ENCODE assay signal across 8 mouse cellular contexts in the genomic region with DNA sequence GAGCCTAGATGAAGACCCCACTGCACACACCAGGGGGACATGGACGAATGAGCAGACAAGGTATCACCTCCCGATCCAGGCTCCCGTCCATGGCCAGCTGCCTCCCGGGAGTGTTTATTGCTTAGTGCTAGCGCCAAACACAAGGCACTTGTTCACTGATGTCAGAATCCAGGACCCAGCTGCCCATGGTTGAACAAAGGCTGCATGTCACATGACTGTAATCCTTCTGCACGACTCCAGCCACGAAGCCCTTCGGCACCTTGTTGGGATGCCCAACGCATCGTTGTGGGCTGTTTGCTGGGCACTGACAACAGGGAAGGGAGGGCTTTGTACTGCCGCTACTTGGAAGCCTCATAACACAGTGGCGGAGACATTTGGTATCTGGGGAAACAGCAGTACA. TPM values are rescaled to one million over a fixed set of nuclear protein-coding genes. Genes with fewer than 3 reads are reported as not detected.
DNase-seq lines count a peak whose midpoint lies in the region; ATAC-seq and TF ChIP-seq lines count a peak whose summit lies in the region.

A gene (plus strand): TSS at position 367 of the 400 bp plus-strand sequence.

- no peaks in the 10 kb centered on the region for H3K4me1 ChIP-seq in liver, adult 2 months (ENCODE audit: control insufficient read depth, insufficient read depth, low read length)
- H3K4me1 ChIP-seq in forebrain, embryonic 13.5 days: peaks cover 31% of the 10 kb centered on the region
- H3K4me1 ChIP-seq in midbrain, embryonic 11.5 days (ENCODE audit: control insufficient read depth, insufficient read depth, low read length): peaks cover 17% of the 10 kb centered on the region

- no peaks in the 10 kb centered on the region for H3K27me3 ChIP-seq in liver, adult 2 months (ENCODE audit: control insufficient read depth, insufficient read depth, low read length)
- no peaks in the 10 kb centered on the region for H3K27me3 ChIP-seq in forebrain, embryonic 13.5 days
- H3K27me3 ChIP-seq in midbrain, embryonic 11.5 days (ENCODE audit: control insufficient read depth, insufficient read depth, low read length): 0 out of 2 replicates have a peak, but pooled peaks cover 2% of the 10 kb centered on the region

- H3K79me2 ChIP-seq in liver, adult 2 months (ENCODE audit: control insufficient read depth, insufficient read depth, low read length): no peaks in the 10 kb centered on the region

- peak; percentile 75 for ATAC-seq in forebrain, embryonic 13.5 days
- peak; percentile 56 for ATAC-seq in midbrain, embryonic 11.5 days (ENCODE audit: low FRiP score)

- DNase-seq in liver, adult 2 months (ENCODE audit: extremely low read depth, low read depth, low spot score): no peak
- DNase-seq in liver (no peak), adipocyte (ENCODE audit: low spot score) (no peak)
- DNase-seq in layer of hippocampus, adult 9-10 months (ENCODE audit: low spot score): peak; percentile 11
- peak; percentile 89 for DNase-seq in midbrain, embryonic 11.5 days (ENCODE audit: low spot score, missing footprints)
- no peak for DNase-seq in urinary bladder, postnatal 36 days (ENCODE audit: low spot score in 2 of 2)
- DNase-seq in lung, postnatal 10 days: no peak

- peak within 1 kb of the TSS; percentile 46 for H3K4me3 ChIP-seq in liver, adult 2 months (ENCODE audit: insufficient read depth, low read depth, low read length)
- no peak within 1 kb of the TSS for H3K4me3 ChIP-seq in forebrain, embryonic 13.5 days
- H3K4me3 ChIP-seq in midbrain, embryonic 11.5 days (ENCODE audit: low read depth, low read length): no peak within 1 kb of the TSS; the same call in 1 of the 2 replicates

- H3K9ac ChIP-seq in liver, adult 2 months (ENCODE audit: low read depth, low read length): peak within 1 kb of the TSS; percentile 23
- H3K9ac ChIP-seq in forebrain, embryonic 13.5 days: 0 out of 2 replicates have a peak within 1 kb of the TSS, but pooled peaks have one; percentile 12
- 0 out of 2 replicates have a peak within 1 kb of the TSS, but pooled peaks have one; percentile 17 for H3K9ac ChIP-seq in midbrain, embryonic 11.5 days (ENCODE audit: low read length)

- peak within 1 kb of the TSS; percentile 19; the same call in 1 of the 2 replicates for H3K4me2 ChIP-seq in forebrain, embryonic 13.5 days
- peak within 1 kb of the TSS; percentile 31 for H3K4me2 ChIP-seq in midbrain, embryonic 11.5 days

- H3K36me3 ChIP-seq in liver, adult 2 months (ENCODE audit: control insufficient read depth, insufficient read depth, low read length): no peaks in the 10 kb centered on the region
- peaks cover 35% of the 10 kb centered on the region for H3K36me3 ChIP-seq in forebrain, embryonic 13.5 days (ENCODE audit: poor library complexity, severe bottlenecking)
- no peaks in the 10 kb centered on the region for H3K36me3 ChIP-seq in midbrain, embryonic 11.5 days (ENCODE audit: control insufficient read depth, insufficient read depth, low read length)

- TF ChIP-seq CTCF in liver, adult 2 months (IDR thresholded peaks at IDR 0.05; ENCODE audit: low read depth, low read length): no peak

- H3K9me3 ChIP-seq in forebrain, embryonic 13.5 days (replicated peaks): no peaks in the 10 kb centered on the region
- no peaks in the 10 kb centered on the region for H3K9me3 ChIP-seq in midbrain, embryonic 11.5 days (ENCODE audit: control insufficient read depth, low read length)

- no peak within 1 kb of the TSS for H3K27ac ChIP-seq in liver, adult 2 months (replicated peaks; ENCODE audit: insufficient read depth, low read depth, low read length)
- peak within 1 kb of the TSS; percentile 63 for H3K27ac ChIP-seq in forebrain, embryonic 13.5 days
- H3K27ac ChIP-seq in midbrain, embryonic 11.5 days (ENCODE audit: low read depth, low read length): no peak within 1 kb of the TSS; the same call in 1 of the 2 replicates

- WGBS in liver, adult 2 months: 88% methylated on average over 12 of the region's 12 CpGs
- WGBS in forebrain, embryonic 13.5 days: 33% methylated on average over 12 of the region's 12 CpGs
- 62% methylated on average over 12 of the region's 12 CpGs for WGBS in midbrain, embryonic 11.5 days

- no peak for TF ChIP-seq POLR2A in liver, adult 2 months (IDR thresholded peaks at IDR 0.05; ENCODE audit: extremely low read depth, insufficient read depth, low read length)

RNA-seq across cellular contexts. Expression of the gene that starts here (rescaled TPM):
- not detected in 2 replicates for total RNA-seq in liver, adult 2 months (2014; rRNA removed)
- not detected in 2 replicates for polyA plus RNA-seq in liver, adult 2 months (2012; rRNA removed)
- polyA plus RNA-seq in forebrain, embryonic 13.5 days (2015; fragmentation: Nextera tagmentation; extraction: Ambion mirVana): 0.21 TPM in 1 of 2 replicates, not detected in the other
- polyA plus RNA-seq in midbrain, embryonic 11.5 days (2014; fragmentation: Nextera tagmentation; extraction: Ambion mirVana): not detected in 2 replicates

Comparison
In these comparisons a context has a peak if more than half of its experiments do, and no peak if none do; other contexts are left out.
1. Peak in ATAC-seq, H3K27ac ChIP-seq, H3K9ac ChIP-seq and H3K4me2 ChIP-seq in forebrain, embryonic 13.5 days; RNA of the gene not detected or under 1 TPM.
2. Peak in DNase-seq, ATAC-seq, H3K9ac ChIP-seq and H3K4me2 ChIP-seq in midbrain, embryonic 11.5 days; RNA of the gene not detected or under 1 TPM.